Mouse (Mus musculus) hindlimb bud, embryonic 11.5 days (tissue): ENCODE measurements around the gene Ndufaf4.
"Not testable (repeated sequence)": the region's sequence is repeated elsewhere in the genome, so short reads cannot be mapped to it uniquely, and the experiment has no call there.

Experiments used
- DNase-seq: peaks from one replicate; pipeline ENCODE4 v3.0.0-alpha.2; 2012; ENCODE audit warnings: low read depth, low spot score; ENCODE audit errors: extremely low spot score

Ndufaf4 gene

DNA sequence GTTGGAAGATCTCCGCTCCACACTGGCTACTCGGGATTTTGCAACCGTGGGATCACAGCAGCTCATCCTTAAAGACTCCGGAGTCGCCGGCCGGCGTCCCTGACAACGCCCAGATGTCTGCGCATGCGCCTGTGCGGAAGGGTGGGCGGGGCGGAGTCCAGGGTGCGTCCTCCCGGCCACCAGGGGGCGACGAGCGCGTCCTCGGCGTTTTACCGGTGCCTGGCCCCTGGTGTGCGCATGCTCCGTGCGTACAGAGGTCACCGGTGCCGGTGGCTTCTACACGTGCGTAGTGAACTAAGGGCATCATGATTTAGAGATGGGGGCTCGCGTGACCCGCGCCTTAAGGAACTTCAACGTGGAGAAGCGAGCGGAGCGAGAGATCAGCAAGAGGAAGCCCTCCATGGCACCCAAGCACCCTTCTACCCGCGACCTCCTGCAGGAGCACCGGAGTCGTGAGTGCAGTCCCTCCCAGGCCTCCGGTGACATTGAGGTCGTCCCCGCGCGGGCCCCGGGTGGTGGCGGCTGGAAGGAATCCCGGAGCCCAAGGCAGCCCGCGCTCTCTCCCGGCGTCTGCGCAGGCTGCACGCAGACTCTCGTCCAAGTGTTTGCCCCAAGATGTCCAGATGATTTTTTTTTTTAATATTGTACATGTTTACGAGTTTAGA lies at the start of gene Ndufaf4:
Ndufaf4 (plus strand) TSS at position 233 of the 665 bp plus-strand sequence.
- DNase-seq = peak; percentile 77

DNA sequence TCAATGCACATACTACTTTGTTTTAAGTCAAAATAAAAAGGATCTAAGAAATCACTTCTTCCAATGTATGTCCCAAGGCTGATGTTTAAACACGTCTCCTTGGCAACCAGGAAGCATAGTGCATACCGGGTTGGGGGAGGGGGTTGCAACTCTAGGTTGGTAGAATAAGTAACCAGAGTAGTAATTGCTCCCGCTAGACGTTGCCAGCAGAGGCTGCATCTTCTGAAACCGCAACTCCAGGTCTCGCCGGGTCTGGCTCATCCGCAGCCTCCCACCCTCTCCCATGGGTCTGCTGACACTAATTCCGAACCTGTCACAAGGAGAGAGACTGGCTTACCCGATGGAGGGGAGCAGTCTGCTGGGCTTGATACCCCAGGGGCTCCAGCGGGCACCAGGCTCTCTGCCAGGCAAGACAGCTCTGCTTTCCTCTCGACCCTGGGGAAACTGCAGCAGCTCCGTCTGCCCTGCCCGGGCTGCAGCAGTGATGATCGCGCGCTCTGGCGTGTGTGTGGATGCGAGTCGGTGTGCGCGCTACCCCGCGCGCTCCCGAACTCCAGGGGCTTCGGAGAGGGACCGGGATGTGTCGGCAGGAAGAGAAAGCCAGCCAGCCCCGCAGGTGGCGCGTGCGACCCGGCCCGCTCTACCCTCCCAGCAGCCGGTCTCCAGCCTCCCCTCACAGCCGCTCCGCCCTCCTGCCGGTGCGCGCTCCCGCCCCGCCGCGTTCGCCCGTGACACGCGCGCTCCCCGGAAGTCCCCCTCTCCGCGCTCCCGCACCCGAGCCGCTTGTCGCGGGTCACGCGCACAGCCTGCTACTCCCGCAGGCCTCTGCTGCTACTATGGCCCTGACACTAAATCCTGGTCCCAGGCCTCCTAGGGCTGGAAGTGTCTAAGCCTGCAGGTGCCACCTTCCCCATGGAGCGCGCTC lies 47.2 kb upstream of the Ndufaf4 start, which contains the start of gene Klhl32:
Klhl32 (minus strand) TSS at position 724 of the 925 bp plus-strand sequence.
- DNase-seq = no peak

DNA sequence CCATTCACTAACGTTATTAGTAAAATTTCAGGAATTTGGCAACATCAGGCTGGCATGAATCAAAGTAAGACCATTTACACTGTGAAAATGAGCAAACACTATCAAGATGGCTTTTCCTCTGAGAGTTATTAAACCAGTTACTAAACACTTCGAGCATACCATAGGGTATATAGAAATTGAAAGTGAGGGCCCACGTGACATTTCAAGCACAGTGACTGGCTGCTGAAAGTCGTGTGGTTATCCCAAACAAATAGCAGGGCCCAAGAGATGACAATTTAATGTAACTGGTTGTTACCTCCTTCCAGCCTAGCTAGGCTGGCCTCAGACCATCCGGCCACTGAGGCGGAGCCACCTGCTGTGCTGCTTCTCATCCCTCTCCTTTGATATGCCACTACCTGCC lies 32.2 kb upstream of the Ndufaf4 start:
- DNase-seq = no peak

DNA sequence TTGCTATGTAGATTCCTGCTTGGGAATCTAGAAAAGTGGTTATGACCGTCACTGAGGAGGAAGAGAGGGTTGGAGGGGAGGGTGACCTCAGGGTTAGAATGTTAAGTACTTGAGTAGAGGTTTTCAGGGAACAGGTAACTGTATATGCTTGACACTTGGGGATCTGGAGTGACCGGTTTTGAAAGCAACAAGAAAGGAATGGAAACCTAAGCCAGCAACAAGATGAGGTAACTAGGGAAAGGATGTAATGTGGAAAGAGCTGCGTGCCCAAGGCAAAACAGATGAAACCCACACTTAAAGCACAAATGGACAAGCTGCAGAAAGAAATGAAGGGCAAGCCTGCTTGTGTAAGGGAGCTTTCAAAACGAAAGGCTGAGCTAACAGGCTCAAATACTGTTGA lies 28.7 kb upstream of the Ndufaf4 start:
- no peak for DNase-seq

DNA sequence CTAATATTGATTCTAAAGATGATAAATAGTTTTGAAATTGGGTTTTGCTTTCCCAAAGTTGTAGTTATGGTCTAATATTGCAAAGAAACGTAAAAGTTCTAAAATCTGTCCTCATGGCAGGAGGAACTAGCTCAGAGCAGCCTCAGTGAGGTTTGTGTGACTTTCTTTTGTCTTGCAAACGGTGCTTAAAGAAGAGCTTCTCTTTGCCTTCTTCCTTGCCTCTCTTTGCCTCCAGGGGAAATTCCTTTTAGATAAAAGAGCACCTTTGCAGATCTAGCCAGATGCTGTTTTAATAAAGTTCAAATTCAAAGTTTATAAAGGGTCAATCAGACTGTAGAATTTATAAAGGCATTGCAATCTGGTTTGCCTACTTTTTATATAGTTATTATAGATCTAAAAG lies 8.5 kb upstream of the Ndufaf4 start:
- not testable (repeated sequence) for DNase-seq

DNA sequence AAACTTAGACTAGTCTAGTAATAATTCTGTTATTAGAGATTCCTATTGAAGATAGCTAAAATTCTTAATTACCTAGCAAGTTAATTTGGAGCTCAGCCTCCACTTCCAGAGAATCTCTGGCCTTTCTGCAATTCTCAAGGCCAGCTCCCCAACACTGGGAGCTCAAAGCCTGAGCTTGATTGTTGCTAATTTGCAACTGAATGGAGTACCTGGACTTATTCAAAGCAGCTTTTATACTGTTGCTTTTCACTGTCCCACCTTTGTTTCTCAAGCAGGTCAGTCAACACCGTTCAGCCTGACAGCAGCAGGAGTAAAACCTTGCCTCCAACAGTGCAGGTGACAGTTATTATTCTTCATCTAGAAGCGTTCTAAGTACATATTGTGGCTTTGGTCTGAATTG lies 5.6 kb upstream of the Ndufaf4 start:
- not testable (repeated sequence) for DNase-seq

DNA sequence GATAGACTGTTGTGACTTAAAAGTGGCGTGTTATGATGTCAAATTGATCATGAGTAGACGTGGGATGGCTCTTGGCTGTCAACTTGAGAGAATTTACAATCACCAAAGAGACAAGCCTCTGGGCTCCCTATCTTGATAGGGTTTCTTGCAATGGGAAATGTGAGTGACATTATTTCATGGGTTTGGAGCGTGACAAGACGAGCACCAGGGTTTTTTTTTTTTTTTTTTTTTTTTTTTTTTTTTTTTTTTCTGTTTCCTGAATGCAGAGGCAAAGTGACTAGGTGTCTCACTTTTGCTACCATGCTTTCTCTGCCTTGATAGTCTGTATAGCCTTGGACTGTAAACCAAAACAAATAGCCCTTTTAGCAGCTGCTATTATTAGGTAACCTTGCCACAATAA lies 3.3 kb upstream of the Ndufaf4 start:
- DNase-seq = no peak

DNA sequence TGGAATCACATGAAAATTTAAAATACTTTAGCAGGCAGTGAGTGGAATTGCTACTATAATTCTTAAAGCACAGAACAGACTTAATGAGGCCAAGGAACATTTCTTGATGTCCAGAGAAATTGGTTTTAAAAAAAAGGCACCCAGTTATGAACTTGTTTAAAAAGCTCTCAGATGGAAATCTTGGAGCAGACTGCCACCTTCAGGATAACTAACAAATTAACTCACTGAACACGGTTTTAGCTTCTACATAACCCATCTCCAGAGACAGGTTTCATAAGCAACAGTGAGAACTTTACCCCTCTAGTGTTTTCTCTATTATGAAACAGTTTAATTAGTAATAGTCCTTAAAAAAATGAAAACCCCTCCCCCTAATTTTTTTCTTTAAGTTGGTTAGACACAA lies 1.1 kb upstream of the Ndufaf4 start:
- DNase-seq = no peak

DNA sequence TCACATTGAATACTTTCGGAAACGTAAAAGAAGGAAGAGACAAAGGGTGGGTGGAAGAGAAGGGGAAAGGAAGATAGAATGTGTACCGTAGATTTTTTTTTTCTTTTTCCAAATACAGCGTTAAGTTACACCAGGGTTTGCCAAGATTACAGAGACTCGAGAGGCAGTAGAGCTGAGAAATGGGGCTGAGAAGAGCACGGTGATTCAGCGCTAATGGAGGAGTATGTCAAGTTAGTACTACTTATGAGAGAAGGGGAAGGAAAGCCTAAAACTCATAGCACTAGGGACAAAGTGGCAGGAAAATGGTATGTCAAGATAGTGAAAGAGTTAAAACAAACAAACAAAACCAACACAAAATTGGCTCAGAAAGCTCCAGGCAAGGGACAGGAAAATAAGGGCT lies 532 bp upstream of the Ndufaf4 start:
- no peak for DNase-seq

DNA sequence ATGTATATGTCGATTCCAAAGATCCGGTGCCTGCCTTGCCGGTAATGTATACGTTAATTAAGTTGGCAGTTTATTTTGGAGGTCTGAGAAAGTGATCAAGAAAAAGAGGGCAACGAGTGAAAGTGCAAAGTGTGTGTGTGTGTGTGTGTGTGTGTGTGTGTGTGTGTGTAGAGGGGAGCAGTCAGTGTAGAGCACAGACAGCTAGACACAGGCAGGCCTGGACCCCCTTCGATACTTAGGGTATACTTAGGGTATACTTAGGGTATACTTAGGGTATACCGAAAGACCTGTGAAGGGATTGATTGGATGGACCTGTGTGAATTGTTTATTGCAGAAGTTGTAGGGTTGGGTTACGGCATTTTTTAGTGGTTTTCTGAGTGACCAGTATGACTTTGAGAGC lies 753 bp downstream of the Ndufaf4 start:
- DNase-seq = no peak

DNA sequence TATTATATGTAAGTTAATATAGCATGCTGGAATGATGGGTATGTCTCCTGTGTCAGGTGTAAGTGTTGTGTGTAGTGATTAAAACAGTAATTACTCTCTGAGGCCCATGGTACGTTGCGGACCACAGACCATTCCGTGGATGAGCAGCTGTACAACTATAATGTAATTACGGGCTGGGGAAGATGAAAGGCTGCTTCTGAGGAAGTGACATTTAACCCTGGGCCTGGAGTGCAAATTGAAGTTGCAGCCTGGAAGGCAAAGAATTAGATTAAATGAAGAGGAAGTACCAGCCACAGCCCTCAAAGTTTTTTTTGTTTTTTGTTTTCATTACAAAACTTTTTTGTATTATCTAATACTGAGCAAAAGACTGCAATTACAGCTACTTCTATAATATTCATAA lies 1.3 kb downstream of the Ndufaf4 start:
- DNase-seq = no peak

DNA sequence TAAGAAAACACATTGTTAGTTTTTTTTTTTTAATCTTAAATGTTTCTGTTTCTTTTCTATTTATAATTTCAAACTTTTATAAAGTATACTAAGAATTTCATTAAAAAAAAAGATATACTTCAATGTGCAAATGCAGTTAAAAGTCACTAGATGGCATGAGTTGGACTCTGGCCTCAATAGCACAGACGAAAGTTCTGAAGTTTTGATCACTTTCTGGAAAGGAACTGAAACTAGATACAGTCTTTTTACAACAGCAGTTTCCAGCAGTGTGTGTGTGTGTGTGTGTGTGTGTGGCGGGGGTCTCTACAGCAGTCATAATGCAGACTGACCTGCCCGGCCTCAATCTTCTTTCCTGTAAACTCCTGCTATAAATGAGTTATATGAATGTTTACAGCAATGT lies 9.9 kb downstream of the Ndufaf4 start:
- no peak for DNase-seq

DNA sequence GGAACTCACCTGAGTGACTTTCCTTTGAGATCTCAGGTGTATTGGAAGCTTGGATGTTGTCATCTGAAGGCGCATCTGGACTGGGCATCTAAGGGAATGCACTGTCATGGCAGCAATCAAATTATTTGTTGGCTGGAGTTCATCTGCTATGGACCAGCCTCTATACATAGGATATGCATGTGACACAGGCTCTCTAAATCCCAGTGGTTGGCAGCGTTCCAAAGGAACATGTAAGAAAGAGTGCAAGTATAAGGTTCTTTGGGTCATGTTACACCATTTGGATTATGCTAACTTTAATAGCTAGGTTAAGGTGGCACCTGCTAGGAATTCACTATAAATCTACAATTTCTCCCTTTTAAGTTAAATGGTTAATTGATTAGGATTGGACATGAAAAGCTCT lies 17.7 kb downstream of the Ndufaf4 start:
- DNase-seq = no peak

DNA sequence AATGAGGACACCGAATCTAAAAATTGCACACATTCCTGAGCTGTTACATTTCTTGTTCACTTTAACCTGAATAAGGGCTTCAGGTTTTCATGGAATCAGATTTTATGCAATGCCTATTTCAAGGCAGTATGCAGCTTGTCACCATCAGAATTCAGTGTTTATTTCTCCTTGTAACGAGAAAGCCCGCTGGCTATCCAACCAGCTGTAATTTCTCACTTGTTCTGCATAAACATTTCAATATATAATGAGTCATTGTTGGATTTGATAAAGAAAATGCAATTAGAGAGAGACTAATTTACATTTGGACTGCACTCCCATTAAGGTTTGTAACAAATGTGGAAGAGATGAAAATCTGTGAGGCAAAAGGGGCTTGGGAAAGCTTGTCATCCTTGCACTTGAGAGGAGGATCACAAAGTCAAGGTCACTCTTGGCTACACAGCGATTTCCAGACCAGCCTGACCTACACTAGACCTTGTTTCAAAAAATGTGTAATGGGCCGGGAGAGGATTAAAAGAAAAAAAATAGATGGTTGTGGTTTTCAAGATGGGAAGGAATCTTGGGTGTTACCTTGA lies 22.2 kb downstream of the Ndufaf4 start:
- no peak for DNase-seq

DNA sequence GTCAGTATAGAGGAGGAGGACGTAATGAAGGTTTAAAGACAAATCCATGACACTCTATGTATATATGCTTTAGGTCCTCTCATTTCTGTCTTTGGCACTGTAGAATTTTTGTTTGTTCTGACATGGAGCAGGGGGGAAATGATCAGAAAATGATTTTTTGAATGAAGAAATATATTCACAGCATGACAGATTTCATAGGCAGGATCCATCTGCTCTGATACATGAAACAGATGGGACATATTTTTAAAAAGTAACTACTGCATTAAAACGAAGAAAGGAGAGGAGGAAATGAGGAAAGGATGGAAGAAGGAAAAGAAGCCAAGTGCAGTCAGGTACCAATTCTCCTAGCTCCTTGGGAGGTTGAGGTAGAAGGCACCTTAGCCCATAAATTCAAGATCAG lies 26.8 kb downstream of the Ndufaf4 start:
- DNase-seq = no peak

DNA sequence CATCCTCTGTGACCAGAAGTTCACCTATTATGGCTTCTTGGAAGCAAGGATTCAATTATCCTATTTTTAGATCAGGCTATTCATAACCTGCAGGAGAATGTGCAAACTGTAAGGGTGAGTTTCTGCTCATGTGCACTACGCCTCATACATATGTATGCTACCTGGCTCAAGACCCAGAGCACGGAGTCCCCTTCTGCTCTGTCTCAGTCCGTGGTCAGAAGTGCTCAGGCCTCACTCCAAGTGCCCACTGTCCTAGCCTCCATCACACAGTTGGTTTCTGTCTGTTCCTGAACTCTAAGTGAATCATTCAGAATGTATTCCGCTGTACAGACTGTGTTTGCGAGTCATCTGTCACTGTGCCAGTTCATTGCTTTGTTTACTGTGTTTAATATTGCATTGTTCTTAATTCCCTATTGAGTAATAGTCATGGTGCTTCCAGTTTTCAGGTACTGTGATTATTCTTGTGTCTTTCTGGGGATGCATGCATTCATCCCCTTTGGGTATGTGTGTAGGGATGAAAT lies 30.4 kb downstream of the Ndufaf4 start:
- no peak for DNase-seq

DNA sequence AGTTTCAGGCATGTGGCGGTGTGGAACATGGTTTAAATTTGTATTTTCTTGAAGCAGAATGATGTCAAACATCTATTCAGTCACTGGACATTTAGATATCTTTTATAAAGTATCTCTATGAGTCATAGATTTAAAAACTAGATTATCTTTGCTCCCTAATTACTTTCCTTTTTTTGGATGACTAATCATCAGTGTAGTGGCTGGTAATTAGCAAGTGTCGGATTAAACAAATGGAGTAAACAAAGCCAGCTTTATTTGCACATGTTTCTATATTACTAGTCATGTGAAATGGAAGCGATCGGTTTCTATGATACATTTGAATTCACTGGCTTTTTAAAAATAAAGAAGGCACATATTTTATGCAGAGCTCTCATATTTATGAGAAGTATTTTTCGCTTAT lies 31.0 kb downstream of the Ndufaf4 start:
- no peak for DNase-seq

DNA sequence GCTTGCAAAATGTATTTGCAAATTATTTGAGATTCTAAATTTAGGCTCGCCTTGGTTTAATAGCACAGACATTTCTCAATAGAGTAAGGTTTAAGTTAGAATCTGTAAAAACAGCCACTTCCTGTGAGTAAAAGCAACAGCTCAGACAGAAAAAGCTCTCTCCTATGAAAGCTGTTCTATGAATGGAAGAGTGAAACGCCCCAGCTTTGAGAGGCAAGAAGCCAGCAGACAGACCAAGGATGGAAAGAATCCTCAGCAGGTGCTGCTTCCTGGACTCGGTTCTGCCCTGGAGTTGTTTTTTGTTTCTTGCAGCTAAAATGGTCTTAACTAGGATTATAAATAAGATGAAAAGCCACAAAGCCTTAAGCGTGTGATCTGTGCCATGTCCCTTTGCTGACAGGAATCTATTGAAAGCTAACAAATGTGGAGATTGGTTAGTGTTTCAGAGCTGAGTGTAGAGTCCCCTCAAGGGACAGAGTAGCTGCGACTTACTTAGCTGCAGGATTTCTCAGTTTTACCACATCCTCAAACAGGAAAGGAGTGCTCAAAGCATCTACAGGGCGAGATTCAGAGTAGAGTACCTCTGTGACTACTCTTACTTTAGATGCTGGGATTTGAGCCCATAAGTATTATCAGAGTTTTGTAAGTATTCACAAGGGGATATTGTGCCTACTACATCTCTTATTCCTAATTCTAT lies 45.0 kb downstream of the Ndufaf4 start:
- DNase-seq = no peak
